Mouse (Mus musculus) CD4-positive helper T cell, adult 2 months (primary cell): ENCODE measurements around the gene 1110002E22Rik.

Experiments used
- DNase-seq: peaks from one replicate; pipeline ENCODE4 v3.0.0-alpha.2; 2012; ENCODE audit warnings: low read depth, missing footprints, low spot score

The 1110002E22Rik gene

DNA sequence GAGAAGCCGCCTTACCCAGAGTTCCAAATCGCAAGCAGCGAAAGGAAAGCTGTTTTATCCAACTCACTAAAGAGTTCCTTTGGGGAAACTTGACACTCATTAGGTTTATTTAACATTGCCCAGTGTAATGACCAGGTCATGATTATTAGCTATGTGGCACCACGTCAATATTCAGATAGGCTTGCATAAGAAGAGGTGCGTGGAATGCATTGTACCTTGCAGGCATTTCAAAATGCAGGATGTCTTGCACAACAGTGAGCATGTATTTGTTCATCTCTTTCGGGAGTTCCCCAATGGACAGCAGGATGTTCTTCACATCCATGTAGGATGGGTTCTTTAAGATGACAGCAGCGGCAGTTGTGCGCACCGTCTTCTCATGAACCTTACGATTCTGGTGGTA is 42.0 kb downstream of the 1110002E22Rik start:
- DNase-seq, result no peak

DNA sequence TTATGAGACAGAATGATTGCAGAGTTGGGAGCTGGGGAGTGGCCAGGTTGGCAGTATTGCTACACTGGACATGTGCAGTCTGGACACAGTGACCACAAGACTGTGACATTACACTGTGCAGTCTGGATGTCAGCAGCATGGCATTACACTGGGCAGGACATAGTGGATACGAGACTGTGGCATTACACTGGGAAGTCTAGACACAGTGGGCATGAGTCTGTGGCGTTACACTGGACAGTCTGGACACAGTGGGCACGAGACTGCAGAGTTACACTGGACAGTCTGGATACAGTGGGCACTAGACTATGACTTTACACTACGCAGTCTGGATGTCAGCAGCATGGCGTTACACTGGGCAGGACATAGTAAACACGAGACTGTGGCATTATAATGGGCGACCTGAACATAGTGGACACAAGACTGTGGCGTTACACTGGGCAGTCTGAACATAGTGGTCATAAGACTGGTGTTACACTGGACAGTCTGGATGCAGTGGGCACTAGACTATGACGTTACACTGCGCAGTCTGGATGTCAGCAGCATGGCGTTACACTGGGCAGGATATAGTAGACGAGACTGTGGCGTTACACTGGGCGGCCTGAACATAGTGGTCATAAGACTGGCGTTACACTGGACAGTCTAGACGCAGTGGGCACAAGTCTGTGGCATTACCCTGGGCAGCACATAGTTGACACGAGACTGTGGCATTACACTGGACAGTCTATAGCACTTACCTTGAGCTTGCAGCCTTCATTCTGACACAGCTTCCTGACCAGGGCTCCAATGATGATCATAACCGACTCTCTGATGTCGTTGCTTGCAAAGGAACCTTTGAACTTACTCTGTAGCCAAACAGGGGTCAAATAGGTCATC is 46.3 kb downstream of the 1110002E22Rik start:
- no peak for DNase-seq

DNA sequence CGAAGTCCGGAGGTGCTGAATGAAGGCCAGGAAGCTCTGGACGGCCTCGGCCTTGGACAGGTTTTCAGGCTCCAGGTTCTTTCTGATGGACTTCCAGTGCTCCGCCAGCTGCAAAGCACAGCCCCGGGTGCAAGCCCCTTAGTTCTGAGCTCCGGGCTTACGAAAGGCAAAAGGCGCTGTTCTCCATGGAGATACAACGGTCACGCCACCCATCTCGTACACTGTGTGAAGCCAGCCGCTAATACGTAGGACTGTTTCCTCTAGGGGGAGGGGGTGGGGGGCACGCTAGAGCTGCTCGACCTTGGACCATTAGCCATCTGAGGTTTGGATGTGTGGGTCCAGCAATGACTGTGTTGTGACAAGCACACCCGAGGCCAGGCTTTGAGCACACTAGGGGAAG is 49.3 kb downstream of the 1110002E22Rik start:
- DNase-seq, result no peak

GRCm38 (mm10) chr3:138116871-138117270 is 52.0 kb downstream of the 1110002E22Rik start:
- no peak for DNase-seq

- DNase-seq, result no peak
These were observed 53.5 kb downstream of the 1110002E22Rik start for GRCm38 (mm10) chr3:138118392-138118791.

DNA sequence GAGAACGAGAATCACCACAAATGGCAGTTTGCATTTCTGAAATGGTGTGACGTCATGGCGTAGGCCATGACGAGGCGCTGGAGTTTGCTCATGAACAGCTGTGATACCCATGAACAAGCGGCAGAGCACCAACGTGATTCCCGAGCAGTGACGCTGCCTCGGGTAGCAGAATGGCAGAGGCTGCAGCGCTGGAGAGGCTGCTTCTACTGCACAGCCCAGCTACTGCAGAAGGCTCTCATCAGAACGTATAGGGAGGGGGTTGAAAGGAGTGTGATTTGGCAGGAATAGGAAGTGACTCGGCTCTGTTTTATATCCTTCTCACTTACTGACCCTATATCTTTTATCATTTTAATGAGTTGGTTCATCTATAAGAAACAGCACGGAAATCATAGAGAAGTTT is 54.0 kb downstream of the 1110002E22Rik start:
- peak; percentile 28 for DNase-seq

- DNase-seq, result no peak
These were observed 54.7 kb downstream of the 1110002E22Rik start for GRCm38 (mm10) chr3:138119444-138120105.

GRCm38 (mm10) chr3:138121461-138121860 is 56.6 kb downstream of the 1110002E22Rik start:
- DNase-seq, result no peak

- no peak for DNase-seq
These were observed 59.0 kb downstream of the 1110002E22Rik start for GRCm38 (mm10) chr3:138123842-138124241.

- DNase-seq, result no peak
These were observed 64.3 kb downstream of the 1110002E22Rik start for GRCm38 (mm10) chr3:138129110-138129509.

- DNase-seq, result no peak
These were observed 65.8 kb downstream of the 1110002E22Rik start for GRCm38 (mm10) chr3:138130692-138131091.
